Mouse (Mus musculus) myocyte (in vitro differentiated cells): ENCODE measurements around the gene Krt35. TPM values are rescaled to one million over a fixed set of nuclear protein-coding genes. Genes with fewer than 3 reads are reported as not detected.

Source experiments
- H3K27me3 ChIP-seq: one replicate; pipeline ENCODE4 v1.6.1; 2011; ENCODE audit not compliant: control insufficient read depth, insufficient read depth, insufficient read length
- H3K36me3 ChIP-seq: one replicate; pipeline ENCODE4 v1.6.1; 2011; ENCODE audit not compliant: control insufficient read depth, insufficient read depth
- H3K4me2 ChIP-seq: one replicate; pipeline ENCODE4 v1.6.1; 2011; ENCODE audit warnings: low read depth, control low read depth
- H3K4me3 ChIP-seq: one replicate; pipeline ENCODE4 v1.5.1; 2011; ENCODE audit warnings: mild to moderate bottlenecking, control low read depth, moderate library complexity
- H3K79me2 ChIP-seq: one replicate; pipeline ENCODE4 v1.6.1; 2011; ENCODE audit not compliant: control insufficient read depth, insufficient read depth
- H3ac ChIP-seq: one replicate; pipeline ENCODE4 v1.6.1; 2011; ENCODE audit not compliant: control insufficient read depth, insufficient read length
- MYOD1 ChIP-seq, 3 experiments: IDR thresholded peaks; one replicate each; pipeline ENCODE4 v1.6.1; 2011; ENCODE audit warnings: control low read depth in 2 of 3, low read depth in 2 of 3, mild to moderate bottlenecking in 2 of 3, moderate library complexity in 1 of 3; ENCODE audit not compliant: insufficient read length in 2 of 3, control insufficient read depth in 1 of 3
- MYOG ChIP-seq, 3 experiments: IDR thresholded peaks; one replicate each; pipeline ENCODE4 v1.6.1; 2011; ENCODE audit warnings: control low read depth in 2 of 3, low read depth in 2 of 3, mild to moderate bottlenecking in 2 of 3; ENCODE audit not compliant: insufficient read length in 2 of 3, control insufficient read depth in 1 of 3, insufficient read depth in 1 of 3
- POLR2AphosphoS2 ChIP-seq: IDR thresholded peaks from one replicate; pipeline ENCODE4 v1.6.1; 2011; ENCODE audit warnings: low read depth, control low read depth; ENCODE audit not compliant: insufficient read length
- REST ChIP-seq: IDR thresholded peaks from one replicate; pipeline ENCODE4 v1.6.1; 2011; ENCODE audit warnings: mild to moderate bottlenecking, control low read depth, moderate library complexity; ENCODE audit not compliant: insufficient read depth, insufficient read length
- TCF12 ChIP-seq: IDR thresholded peaks from one replicate; pipeline ENCODE4 v1.6.1; 2011; ENCODE audit warnings: mild to moderate bottlenecking, control low read depth; ENCODE audit not compliant: poor library complexity, insufficient read depth, severe bottlenecking
- TCF3 ChIP-seq: IDR thresholded peaks from one replicate; pipeline ENCODE4 v1.6.1; 2011; ENCODE audit warnings: low read depth, control low read depth; ENCODE audit not compliant: insufficient read length
- polyA plus RNA-seq: library from polyadenylated mRNA; unstranded; fragments of >200 nt; fragmentation: generic; extraction: Trizol; gene quantifications from one replicate; pipeline ENCODE4 v1.2.1, GENCODE M21; 2012; ENCODE audit warnings: missing spikeins

Gene Krt35
- polyA plus RNA-seq, 1 experiment: not detected

DNA sequence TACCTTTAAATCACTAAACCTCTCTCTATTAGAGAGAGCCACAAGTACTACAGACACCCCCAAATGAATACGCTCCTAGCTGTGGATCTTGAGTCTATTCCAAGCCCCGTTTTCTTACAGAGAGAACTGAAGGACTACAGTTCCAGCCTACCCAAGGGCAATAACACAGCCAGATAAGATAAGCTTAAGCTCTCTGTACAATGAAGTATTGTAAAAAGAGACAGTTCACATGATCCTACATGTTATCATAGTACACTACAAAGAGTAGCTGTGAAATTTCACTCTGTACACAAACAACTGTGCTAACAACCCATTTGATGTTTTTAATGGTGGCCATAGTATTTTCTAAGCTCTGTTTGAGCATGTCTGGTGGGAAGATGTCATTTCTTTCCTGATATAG lies 48.8 kb downstream of the Krt35 start:
- Histone ChIP-seq H3K36me3 (no peaks in the 10 kb centered on the region), H3ac (no peak overlapping the region), H3K27me3 (no peaks in the 10 kb centered on the region), H3K4me2 (no peak overlapping the region), H3K4me3 (no peak overlapping the region), H3K79me2 (no peaks in the 10 kb centered on the region)
- no peak for TF ChIP-seq POLR2AphosphoS2

DNA sequence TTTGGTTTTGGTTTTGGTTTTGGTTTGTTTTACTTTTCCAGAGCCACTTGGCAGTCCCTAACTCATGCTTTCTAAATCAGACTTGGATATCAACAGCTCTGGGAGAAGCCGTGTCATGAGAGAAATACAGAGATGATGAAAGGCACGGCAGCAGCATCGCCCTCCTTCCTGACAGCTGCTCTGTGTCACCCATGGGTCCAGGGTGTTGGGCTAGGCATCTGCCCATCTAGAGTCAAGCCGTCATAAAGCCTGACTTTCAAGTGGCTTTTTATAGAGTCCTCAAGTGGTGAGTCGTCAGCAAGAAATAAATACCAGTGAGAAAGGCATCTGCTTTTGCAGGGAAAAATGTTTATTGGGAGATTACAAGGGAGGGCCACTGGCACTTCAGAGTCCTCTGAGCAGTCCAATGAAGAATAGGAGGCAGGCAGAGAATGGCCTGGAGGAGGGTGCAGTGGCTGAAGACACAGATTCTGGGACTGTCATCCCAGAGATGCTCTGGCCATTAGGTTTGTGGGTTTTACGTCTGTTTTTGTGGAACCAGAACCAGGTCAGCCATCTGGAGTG lies 49.7 kb downstream of the Krt35 start:
- peak overlapping the region; percentile 33 for H3K4me2 ChIP-seq
- TF ChIP-seq TCF12: no peak
- peak; percentile 70 for TF ChIP-seq TCF3
- TF ChIP-seq MYOD1 (IDR thresholded peaks at IDR 0.05; ENCODE audit: control insufficient read depth in 1 of 3, insufficient read length in 2 of 3, low read depth in 2 of 3): peak; percentile 65 to 97 (median 85)
- TF ChIP-seq POLR2AphosphoS2: no peak
- peak; percentile 77 to 93 (median 93) for TF ChIP-seq MYOG (IDR thresholded peaks at IDR 0.05; ENCODE audit: control insufficient read depth in 1 of 3, insufficient read depth in 1 of 3, insufficient read length in 2 of 3, low read depth in 2 of 3)
- no peak for TF ChIP-seq REST
- no peaks in the 10 kb centered on the region for H3K36me3 ChIP-seq
- no peaks in the 10 kb centered on the region for H3K27me3 ChIP-seq
- no peak overlapping the region for H3ac ChIP-seq
- no peaks in the 10 kb centered on the region for H3K79me2 ChIP-seq
- no peak overlapping the region for H3K4me3 ChIP-seq

Other genes with a start within 250 kb of the Krt35 start
- gene Krtap4-16, start 244.6 kb downstream of the Krt35 start, polyA plus RNA-seq: not detected
- gene Gm11568, start 238.3 kb downstream of the Krt35 start, polyA plus RNA-seq: not detected
- not detected for gene Gm11559, start 231.8 kb downstream of the Krt35 start, polyA plus RNA-seq
- not detected for gene Krtap9-1, start 222.9 kb downstream of the Krt35 start, polyA plus RNA-seq
- gene Gm11567, start 217.1 kb downstream of the Krt35 start, polyA plus RNA-seq: not detected
- gene Krtap31-1, start 188.3 kb downstream of the Krt35 start, polyA plus RNA-seq: not detected
- gene Gm11565, start 181.5 kb downstream of the Krt35 start, polyA plus RNA-seq: not detected
- not detected for gene Krtap31-2, start 159.9 kb downstream of the Krt35 start, polyA plus RNA-seq
- not detected for gene Krtap9-5, start 147.8 kb downstream of the Krt35 start, polyA plus RNA-seq
- gene Krtap29-1, start 117.2 kb downstream of the Krt35 start, polyA plus RNA-seq: not detected
- gene Krtap16-1, start 109.6 kb downstream of the Krt35 start, polyA plus RNA-seq: not detected
- not detected for gene Krtap17-1, start 102.2 kb downstream of the Krt35 start, polyA plus RNA-seq
- not detected for gene Krt33a, start 80.0 kb downstream of the Krt35 start, polyA plus RNA-seq
- 0.06 TPM for gene Krt33b, start 66.4 kb downstream of the Krt35 start, polyA plus RNA-seq
- not detected for gene Krt34, start 54.7 kb downstream of the Krt35 start, polyA plus RNA-seq
- 0.89 TPM for gene Krt31, start 45.7 kb downstream of the Krt35 start, polyA plus RNA-seq
- gene Krt32, start 8.0 kb downstream of the Krt35 start, polyA plus RNA-seq: not detected
- gene Krt36, start 9.4 kb upstream of the Krt35 start, polyA plus RNA-seq: not detected
- 2.9 TPM for gene Krt13, start 25.3 kb upstream of the Krt35 start, polyA plus RNA-seq
- 0.02 TPM for gene Krt15, start 39.7 kb upstream of the Krt35 start, polyA plus RNA-seq
- 0.85 TPM for gene Krt19, start 52.4 kb upstream of the Krt35 start, polyA plus RNA-seq
- not detected for gene Krt9, start 97.0 kb upstream of the Krt35 start, polyA plus RNA-seq
- 9.9 TPM for gene Krt14, start 111.3 kb upstream of the Krt35 start, polyA plus RNA-seq
- 0.10 TPM for gene Krt16, start 152.7 kb upstream of the Krt35 start, polyA plus RNA-seq
- gene Krt17, start 164.8 kb upstream of the Krt35 start, polyA plus RNA-seq: not detected
- gene Krt42, start 173.6 kb upstream of the Krt35 start, polyA plus RNA-seq: not detected
- 1,731 TPM for gene Eif1, start 223.6 kb upstream of the Krt35 start, polyA plus RNA-seq
- not detected for gene Gast, start 238.2 kb upstream of the Krt35 start, polyA plus RNA-seq